Mouse (Mus musculus): ENCODE results near the gene Aif1. TPM values are rescaled to one million over a fixed set of nuclear protein-coding genes. Genes with fewer than 3 reads are reported as not detected.
A peak's percentile ranks its signal among the peaks of the same experiment; 100 is the strongest.

Aif1 gene
- polyA plus RNA-seq, 1 experiment = 8.9 TPM

DNA sequence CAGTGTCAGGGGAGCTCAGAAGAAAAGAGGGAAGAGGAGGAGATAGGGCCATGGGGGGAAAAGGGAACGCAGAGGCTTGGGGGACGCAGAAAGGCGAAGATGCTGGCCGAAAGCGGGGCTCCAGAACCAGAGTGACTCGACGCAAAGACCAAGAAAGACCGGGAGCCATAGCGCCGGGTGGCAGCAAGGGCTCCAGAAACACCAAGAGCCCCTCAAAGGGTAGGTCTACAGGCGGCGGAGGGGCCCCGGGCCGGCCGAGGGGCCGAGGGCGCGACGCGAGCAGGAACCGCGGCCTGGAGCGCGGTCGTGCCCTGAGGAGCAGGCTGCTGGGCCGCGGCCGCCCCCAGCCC is 11.7 kb downstream of the Aif1 start:
- H3K4me1 ChIP-seq (replicated peaks; ENCODE audit: control insufficient read depth, insufficient read depth, low read length) = peaks cover 16% of the 10 kb centered on the region
- H3K27me3 ChIP-seq (ENCODE audit: control insufficient read depth, insufficient read depth, low read length) = no peaks in the 10 kb centered on the region
- peaks cover 26% of the 10 kb centered on the region for H3K36me3 ChIP-seq (ENCODE audit: control insufficient read depth, insufficient read depth, low read length)
- DNase-seq = peak; percentile 33
- under 1% methylated on average over 28 of the region's 28 CpGs for WGBS
- peak overlapping the region; percentile 90 for H3K4me3 ChIP-seq (ENCODE audit: control insufficient read depth, insufficient read depth, low read length)
- peak overlapping the region; percentile 80 for H3K27ac ChIP-seq (ENCODE audit: control insufficient read depth, insufficient read depth, low read length)
- TF ChIP-seq CTCF (IDR thresholded peaks at IDR 0.05; ENCODE audit: borderline replicate concordance, control insufficient read depth, extremely low read depth, insufficient read depth, low read length, poor library complexity) (no peak), POLR2A (IDR thresholded peaks at IDR 0.05; ENCODE audit: control insufficient read depth, extremely low read depth, insufficient read depth, low read length, poor library complexity) (no peak)

DNA sequence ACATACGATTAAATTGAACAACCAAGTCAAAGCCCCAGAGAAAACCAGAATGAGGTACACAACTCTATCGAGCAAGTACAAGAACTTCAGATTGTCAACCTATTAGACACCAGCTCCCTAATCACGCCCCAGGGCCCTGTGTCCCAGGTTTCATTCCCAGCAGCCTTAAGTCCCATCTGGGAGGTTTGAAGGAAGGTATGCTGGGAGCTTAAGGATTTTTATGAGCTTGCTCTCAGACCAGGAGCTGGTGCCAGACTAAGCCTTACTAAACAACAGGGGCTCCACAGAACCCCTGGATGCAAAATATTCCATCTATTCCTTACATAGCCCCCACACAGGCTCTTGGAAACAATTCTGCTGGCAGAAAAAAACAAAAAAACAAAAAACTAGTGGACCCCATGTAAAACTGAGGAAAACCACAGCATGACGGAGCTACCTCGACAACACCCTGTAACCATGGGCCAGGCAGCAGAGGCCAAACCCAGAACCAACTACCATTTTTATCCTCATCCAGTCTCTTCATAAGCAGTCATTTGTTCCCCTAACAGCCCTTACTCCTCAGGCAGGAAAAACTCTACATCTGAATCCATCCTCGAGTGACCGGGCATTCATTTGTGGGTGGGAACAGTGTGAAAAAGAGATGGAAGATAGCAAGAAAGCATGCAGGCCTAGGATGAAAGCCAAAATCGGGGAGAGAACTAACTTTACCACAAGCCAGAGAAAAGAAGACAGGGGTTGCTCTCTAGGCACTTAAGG is 12.4 kb downstream of the Aif1 start:
- WGBS = 9% methylated on average over 8 of the region's 8 CpGs
- no peaks in the 10 kb centered on the region for H3K27me3 ChIP-seq (ENCODE audit: control insufficient read depth, insufficient read depth, low read length)
- TF ChIP-seq CTCF (IDR thresholded peaks at IDR 0.05; ENCODE audit: borderline replicate concordance, control insufficient read depth, extremely low read depth, insufficient read depth, low read length, poor library complexity) (no peak), POLR2A (IDR thresholded peaks at IDR 0.05; ENCODE audit: control insufficient read depth, extremely low read depth, insufficient read depth, low read length, poor library complexity) (no peak)
- H3K4me1 ChIP-seq (replicated peaks; ENCODE audit: control insufficient read depth, insufficient read depth, low read length) = peaks cover 14% of the 10 kb centered on the region
- H3K4me3 ChIP-seq (ENCODE audit: control insufficient read depth, insufficient read depth, low read length) = peak overlapping the region; percentile 90
- peak overlapping the region; percentile 80; the same call in 1 of the 2 replicates for H3K27ac ChIP-seq (ENCODE audit: control insufficient read depth, insufficient read depth, low read length)
- H3K36me3 ChIP-seq (ENCODE audit: control insufficient read depth, insufficient read depth, low read length) = peaks cover 33% of the 10 kb centered on the region
- DNase-seq = no peak

DNA sequence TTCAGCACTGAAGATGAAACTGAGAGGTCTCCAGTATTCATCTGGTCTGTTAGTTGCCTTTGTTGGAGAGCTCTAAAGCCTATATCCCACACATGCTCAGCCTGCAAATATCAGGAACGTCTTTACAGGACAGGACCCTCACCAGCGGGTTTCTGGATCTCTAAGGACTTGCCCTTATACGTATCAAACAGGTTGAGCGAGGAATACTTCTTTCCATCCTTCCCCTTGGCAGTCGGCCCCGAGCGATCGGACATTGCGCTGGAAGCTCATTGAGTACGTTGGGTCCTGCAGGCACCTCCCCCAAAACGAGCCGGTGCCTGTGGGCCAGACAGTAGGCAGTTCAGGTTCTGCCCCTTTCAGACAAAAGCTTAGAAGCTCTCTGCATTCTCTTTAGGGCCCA is 13.1 kb downstream of the Aif1 start:
- Histone ChIP-seq H3K27me3 (ENCODE audit: control insufficient read depth, insufficient read depth, low read length) (no peaks in the 10 kb centered on the region), H3K36me3 (ENCODE audit: control insufficient read depth, insufficient read depth, low read length) (peaks cover 41% of the 10 kb centered on the region), H3K4me3 (ENCODE audit: control insufficient read depth, insufficient read depth, low read length) (no peak overlapping the region), H3K27ac (ENCODE audit: control insufficient read depth, insufficient read depth, low read length) (no peak overlapping the region), H3K4me1 (replicated peaks; ENCODE audit: control insufficient read depth, insufficient read depth, low read length) (peaks cover 14% of the 10 kb centered on the region)
- WGBS = 56% methylated on average over 12 of the region's 12 CpGs
- no peak for TF ChIP-seq CTCF (IDR thresholded peaks at IDR 0.05; ENCODE audit: borderline replicate concordance, control insufficient read depth, extremely low read depth, insufficient read depth, low read length, poor library complexity)
- TF ChIP-seq POLR2A (IDR thresholded peaks at IDR 0.05; ENCODE audit: control insufficient read depth, extremely low read depth, insufficient read depth, low read length, poor library complexity) = no peak
- DNase-seq = no peak

DNA sequence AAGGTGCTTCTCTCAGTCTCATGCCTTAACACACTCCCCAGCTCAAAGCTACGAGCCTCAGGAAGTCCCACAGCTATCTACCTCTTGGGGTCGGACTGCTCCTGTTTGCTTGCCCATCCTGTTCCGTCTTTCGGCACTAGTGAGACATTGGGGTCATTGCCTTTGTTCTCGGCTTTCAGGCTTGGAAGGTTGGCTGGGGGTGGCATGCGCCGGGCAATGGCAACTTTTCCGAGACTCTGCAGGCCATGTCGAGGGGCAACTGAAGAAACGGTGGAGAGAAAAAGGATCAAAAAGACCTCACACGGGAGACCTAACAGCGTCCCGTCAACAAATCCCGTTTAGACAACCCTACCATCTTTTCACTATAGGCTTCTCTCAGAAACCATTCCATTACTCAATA is 13.7 kb downstream of the Aif1 start:
- DNase-seq = no peak
- Histone ChIP-seq H3K4me1 (replicated peaks; ENCODE audit: control insufficient read depth, insufficient read depth, low read length) (peaks cover 14% of the 10 kb centered on the region), H3K27me3 (ENCODE audit: control insufficient read depth, insufficient read depth, low read length) (no peaks in the 10 kb centered on the region), H3K36me3 (ENCODE audit: control insufficient read depth, insufficient read depth, low read length) (peaks cover 47% of the 10 kb centered on the region), H3K4me3 (ENCODE audit: control insufficient read depth, insufficient read depth, low read length) (no peak overlapping the region), H3K27ac (ENCODE audit: control insufficient read depth, insufficient read depth, low read length) (no peak overlapping the region)
- 92% methylated on average over 14 of the region's 14 CpGs for WGBS
- TF ChIP-seq CTCF (IDR thresholded peaks at IDR 0.05; ENCODE audit: borderline replicate concordance, control insufficient read depth, extremely low read depth, insufficient read depth, low read length, poor library complexity) = no peak
- no peak for TF ChIP-seq POLR2A (IDR thresholded peaks at IDR 0.05; ENCODE audit: control insufficient read depth, extremely low read depth, insufficient read depth, low read length, poor library complexity)

DNA sequence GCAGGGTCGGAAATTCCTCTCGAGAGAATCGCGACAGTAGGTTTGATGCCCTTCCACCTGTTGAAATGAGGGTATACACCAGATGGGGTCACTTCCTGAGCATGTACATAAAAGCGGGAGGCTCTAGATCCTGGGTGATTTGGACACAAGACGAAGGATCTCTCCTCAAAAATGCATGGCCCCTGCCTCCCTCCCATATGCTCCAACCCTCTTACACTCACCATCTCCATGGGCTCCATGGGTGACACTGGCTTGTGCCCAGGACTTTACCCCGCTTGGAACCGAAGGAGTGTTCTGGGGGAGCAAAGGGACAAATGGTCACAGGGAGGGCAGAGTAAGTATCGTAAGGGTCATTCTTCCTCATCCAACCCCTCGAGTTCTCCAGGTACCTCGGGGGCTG is 14.4 kb downstream of the Aif1 start:
- Histone ChIP-seq H3K27ac (ENCODE audit: control insufficient read depth, insufficient read depth, low read length) (no peak overlapping the region), H3K36me3 (ENCODE audit: control insufficient read depth, insufficient read depth, low read length) (peaks cover 54% of the 10 kb centered on the region), H3K4me3 (ENCODE audit: control insufficient read depth, insufficient read depth, low read length) (no peak overlapping the region), H3K4me1 (replicated peaks; ENCODE audit: control insufficient read depth, insufficient read depth, low read length) (peaks cover 12% of the 10 kb centered on the region), H3K27me3 (ENCODE audit: control insufficient read depth, insufficient read depth, low read length) (no peaks in the 10 kb centered on the region)
- no peak for TF ChIP-seq POLR2A (IDR thresholded peaks at IDR 0.05; ENCODE audit: control insufficient read depth, extremely low read depth, insufficient read depth, low read length, poor library complexity)
- no peak for TF ChIP-seq CTCF (IDR thresholded peaks at IDR 0.05; ENCODE audit: borderline replicate concordance, control insufficient read depth, extremely low read depth, insufficient read depth, low read length, poor library complexity)
- no peak for DNase-seq
- WGBS = 91% methylated on average over 11 of the region's 11 CpGs

DNA sequence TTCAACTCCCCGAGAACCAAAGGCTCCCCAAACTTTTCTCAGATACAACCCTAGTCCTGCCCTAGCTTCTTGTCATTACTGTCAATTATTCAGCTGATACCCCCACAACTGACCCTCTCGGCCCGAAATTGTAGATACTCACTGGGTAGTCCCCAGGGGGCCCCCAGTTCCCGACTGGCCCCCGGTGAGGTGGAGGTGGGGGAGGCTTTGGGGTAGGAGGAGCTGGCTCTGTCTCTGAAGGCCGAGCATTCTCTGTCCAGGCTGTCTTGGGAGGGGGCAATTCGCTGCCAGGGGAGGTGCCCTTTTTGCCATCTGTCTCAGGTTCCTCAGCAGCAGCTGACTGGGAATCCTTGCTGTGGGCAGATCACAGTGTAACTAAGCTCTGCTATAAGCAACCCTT is 16.2 kb downstream of the Aif1 start:
- no peak overlapping the region for H3K4me3 ChIP-seq (ENCODE audit: control insufficient read depth, insufficient read depth, low read length)
- no peaks in the 10 kb centered on the region for H3K27me3 ChIP-seq (ENCODE audit: control insufficient read depth, insufficient read depth, low read length)
- 95% methylated on average over 7 of the region's 7 CpGs for WGBS
- no peak for DNase-seq
- H3K27ac ChIP-seq (ENCODE audit: control insufficient read depth, insufficient read depth, low read length) = no peak overlapping the region
- peaks cover 8% of the 10 kb centered on the region for H3K4me1 ChIP-seq (replicated peaks; ENCODE audit: control insufficient read depth, insufficient read depth, low read length)
- TF ChIP-seq CTCF (IDR thresholded peaks at IDR 0.05; ENCODE audit: borderline replicate concordance, control insufficient read depth, extremely low read depth, insufficient read depth, low read length, poor library complexity) = no peak
- TF ChIP-seq POLR2A (IDR thresholded peaks at IDR 0.05; ENCODE audit: control insufficient read depth, extremely low read depth, insufficient read depth, low read length, poor library complexity) = no peak
- H3K36me3 ChIP-seq (ENCODE audit: control insufficient read depth, insufficient read depth, low read length) = peaks cover 71% of the 10 kb centered on the region

All from thymus, adult 2 months (tissue).